Mouse (Mus musculus): Measurements from ENCODE around the gene Sit1. TPM values are rescaled to one million over a fixed set of nuclear protein-coding genes. Genes with fewer than 3 reads are reported as not detected.
A peak's percentile ranks its signal among the peaks of the same experiment; 100 is the strongest.

Sit1 gene
- polyA plus RNA-seq, 1 experiment from 2014 or later, result not detected

DNA sequence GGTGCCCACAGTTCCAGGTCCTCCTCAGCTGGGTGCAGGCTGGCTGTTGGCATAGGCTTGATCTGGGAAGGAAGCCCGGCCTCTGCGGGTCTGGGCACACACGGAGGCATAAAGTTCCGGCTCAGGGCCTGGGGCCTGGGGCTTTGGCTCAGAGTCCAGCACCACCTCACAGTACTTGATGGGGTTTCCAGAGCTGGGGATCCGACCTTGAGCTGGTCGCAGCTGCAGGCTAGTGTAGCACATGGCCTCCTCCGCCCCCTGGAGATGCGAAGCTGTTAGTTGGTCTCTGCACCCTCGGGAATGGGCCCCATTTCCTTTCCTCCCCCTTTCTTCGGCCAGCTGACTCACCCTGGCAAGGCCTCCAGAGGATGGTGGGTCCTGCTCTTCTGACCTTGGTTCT, 943 bp downstream of the Sit1 start:
- no peaks in the 10 kb centered on the region for H3K4me1 ChIP-seq (ENCODE audit: control insufficient read depth, insufficient read depth, low read length)
- no peaks in the 10 kb centered on the region for H3K9me3 ChIP-seq (ENCODE audit: control insufficient read depth, low read length)
- 74% methylated on average over 10 of the region's 10 CpGs for WGBS

DNA sequence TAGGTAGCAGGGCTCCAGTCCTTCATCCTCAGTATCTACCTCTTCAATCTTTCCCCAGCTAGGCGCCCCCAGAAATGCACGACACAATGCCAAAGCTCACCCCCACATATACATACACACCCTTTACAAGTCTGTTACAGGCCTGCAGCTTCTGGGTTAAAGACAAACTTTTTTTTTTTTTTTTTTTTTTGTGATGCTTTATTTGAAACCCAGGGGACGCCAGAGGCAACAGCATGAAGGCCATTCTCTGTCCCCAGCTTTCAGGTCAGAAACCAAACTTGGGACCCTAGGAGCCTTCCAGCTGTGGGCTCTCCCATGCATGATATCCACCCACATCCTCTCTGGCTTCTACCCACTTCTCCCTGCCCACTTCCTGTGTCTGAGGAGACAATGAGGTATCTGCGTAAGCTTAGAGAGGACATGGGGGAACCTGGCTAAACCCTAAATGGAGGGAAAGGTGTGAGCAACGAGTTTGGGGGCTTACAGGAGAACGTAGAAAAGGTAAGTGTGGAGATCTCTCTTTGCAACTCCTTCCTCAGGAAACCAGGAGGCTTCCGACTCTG, 1.6 kb downstream of the Sit1 start:
- DNase-seq (ENCODE audit: low spot score) (no peak), ATAC-seq (ENCODE audit: insufficient read depth, low FRiP score, low TSS enrichment) (no peak)
- Histone ChIP-seq H3K27ac (ENCODE audit: low read depth, low read length) (no peak overlapping the region), H3K4me2 (ENCODE audit: low read depth) (no peak overlapping the region), H3K4me3 (ENCODE audit: low read depth, low read length) (no peak overlapping the region), H3K36me3 (ENCODE audit: control insufficient read depth, insufficient read depth, low read length) (no peaks in the 10 kb centered on the region), H3K9me3 (ENCODE audit: control insufficient read depth, low read length) (no peaks in the 10 kb centered on the region), H3K27me3 (ENCODE audit: control insufficient read depth, insufficient read depth, low read length) (no peaks in the 10 kb centered on the region), H3K4me1 (ENCODE audit: control insufficient read depth, insufficient read depth, low read length) (no peaks in the 10 kb centered on the region), H3K9ac (ENCODE audit: low read length) (no peak overlapping the region)
- WGBS, result 74% methylated on average over 7 of the region's 7 CpGs

More for the DNA sequence above, 943 bp downstream of the Sit1 start:
- H3K9ac ChIP-seq (ENCODE audit: low read length), result no peak overlapping the region
- H3K4me3 ChIP-seq (ENCODE audit: low read depth, low read length), result no peak overlapping the region
- no peak overlapping the region for H3K4me2 ChIP-seq (ENCODE audit: low read depth)
- ATAC-seq (ENCODE audit: insufficient read depth, low FRiP score, low TSS enrichment) (no peak), DNase-seq (ENCODE audit: low spot score) (no peak)
- no peaks in the 10 kb centered on the region for H3K27me3 ChIP-seq (ENCODE audit: control insufficient read depth, insufficient read depth, low read length)
- H3K27ac ChIP-seq (ENCODE audit: low read depth, low read length), result no peak overlapping the region
- no peaks in the 10 kb centered on the region for H3K36me3 ChIP-seq (ENCODE audit: control insufficient read depth, insufficient read depth, low read length)

GRCm38 (mm10) chr4:43480985-43481384, 2.5 kb downstream of the Sit1 start:
- no peaks in the 10 kb centered on the region for H3K4me1 ChIP-seq (ENCODE audit: control insufficient read depth, insufficient read depth, low read length)
- no peak overlapping the region for H3K27ac ChIP-seq (ENCODE audit: low read depth, low read length)
- WGBS, result 81% methylated on average over 5 of the region's 5 CpGs
- no peak overlapping the region for H3K9ac ChIP-seq (ENCODE audit: low read length)
- DNase-seq (ENCODE audit: low spot score), result no peak
- no peaks in the 10 kb centered on the region for H3K36me3 ChIP-seq (ENCODE audit: control insufficient read depth, insufficient read depth, low read length)
- H3K4me2 ChIP-seq (ENCODE audit: low read depth), result no peak overlapping the region
- H3K27me3 ChIP-seq (ENCODE audit: control insufficient read depth, insufficient read depth, low read length), result no peaks in the 10 kb centered on the region
- H3K9me3 ChIP-seq (ENCODE audit: control insufficient read depth, low read length), result no peaks in the 10 kb centered on the region
- no peak overlapping the region for H3K4me3 ChIP-seq (ENCODE audit: low read depth, low read length)
- no peak for ATAC-seq (ENCODE audit: insufficient read depth, low FRiP score, low TSS enrichment)

DNA sequence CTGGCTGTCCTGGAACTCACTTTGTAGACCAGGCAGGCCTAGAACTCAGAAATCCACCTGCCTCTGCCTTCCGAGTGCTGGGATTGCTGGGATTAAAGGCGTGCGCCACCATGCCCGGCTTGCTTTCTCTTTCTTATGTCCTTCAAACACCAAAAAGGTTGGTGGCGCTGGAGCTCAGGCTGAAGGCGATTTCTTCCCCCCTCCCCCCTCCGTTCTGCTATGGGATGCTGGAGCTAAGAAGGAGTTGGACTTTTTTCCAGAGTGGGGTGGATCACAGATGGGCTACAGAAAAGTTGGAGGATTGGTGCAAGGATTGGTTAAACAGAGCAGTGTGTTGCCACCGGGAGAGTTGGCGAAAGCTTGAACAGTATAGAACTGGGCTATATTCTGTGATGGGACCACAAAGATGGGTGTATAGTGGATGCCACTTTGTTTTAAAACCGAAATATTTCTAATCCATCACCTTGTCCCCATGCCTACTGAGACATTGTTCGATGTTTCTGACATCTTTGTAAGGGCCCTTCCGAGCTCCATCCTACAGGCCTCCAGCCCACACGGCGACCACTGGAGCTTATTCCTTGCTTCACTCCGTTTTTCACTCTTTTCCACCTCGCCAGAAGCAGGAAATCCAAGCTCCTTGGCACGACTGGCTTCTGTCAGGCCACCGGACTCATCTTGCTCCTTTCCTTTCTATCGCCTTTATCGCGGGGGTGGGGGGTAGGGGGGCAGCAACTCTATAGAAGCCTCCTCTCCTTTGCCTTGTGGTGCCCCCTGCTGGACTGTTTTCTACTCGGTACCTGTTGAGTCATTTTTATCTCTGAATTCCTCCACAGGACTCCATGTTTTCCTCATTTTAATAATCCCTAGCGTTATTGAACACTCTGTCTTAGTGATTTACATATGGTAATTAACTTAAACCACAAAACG, 4.4 kb downstream of the Sit1 start:
- Histone ChIP-seq H3K4me1 (ENCODE audit: control insufficient read depth, insufficient read depth, low read length) (no peaks in the 10 kb centered on the region), H3K4me2 (ENCODE audit: low read depth) (no peak overlapping the region), H3K9ac (ENCODE audit: low read length) (no peak overlapping the region), H3K27ac (ENCODE audit: low read depth, low read length) (no peak overlapping the region), H3K36me3 (ENCODE audit: control insufficient read depth, insufficient read depth, low read length) (no peaks in the 10 kb centered on the region), H3K4me3 (ENCODE audit: low read depth, low read length) (no peak overlapping the region), H3K27me3 (ENCODE audit: control insufficient read depth, insufficient read depth, low read length) (no peaks in the 10 kb centered on the region), H3K9me3 (ENCODE audit: control insufficient read depth, low read length) (no peaks in the 10 kb centered on the region)
- 48% methylated on average over 24 of the region's 24 CpGs for WGBS
- peak; percentile 69 for DNase-seq (ENCODE audit: low spot score)
- ATAC-seq (ENCODE audit: insufficient read depth, low FRiP score, low TSS enrichment), result no peak

- ATAC-seq (ENCODE audit: insufficient read depth, low FRiP score, low TSS enrichment), result no peak
- H3K9ac ChIP-seq (ENCODE audit: low read length), result peak overlapping the region; percentile 2; the same call in 1 of the 2 replicates
- H3K27ac ChIP-seq (ENCODE audit: low read depth, low read length), result no peak overlapping the region
- peak overlapping the region; percentile 33 for H3K4me2 ChIP-seq (ENCODE audit: low read depth)
- WGBS, result 49% methylated on average over 8 of the region's 8 CpGs
- no peaks in the 10 kb centered on the region for H3K4me1 ChIP-seq (ENCODE audit: control insufficient read depth, insufficient read depth, low read length)
- H3K36me3 ChIP-seq (ENCODE audit: control insufficient read depth, insufficient read depth, low read length), result no peaks in the 10 kb centered on the region
- no peaks in the 10 kb centered on the region for H3K9me3 ChIP-seq (ENCODE audit: control insufficient read depth, low read length)
- H3K27me3 ChIP-seq (ENCODE audit: control insufficient read depth, insufficient read depth, low read length), result no peaks in the 10 kb centered on the region
- H3K4me3 ChIP-seq (ENCODE audit: low read depth, low read length), result peak overlapping the region; percentile 3; the same call in 1 of the 2 replicates
- no peak for DNase-seq (ENCODE audit: low spot score)
These were observed 5.0 kb downstream of the Sit1 start for GRCm38 (mm10) chr4:43478534-43478858.

- H3K4me2 ChIP-seq (ENCODE audit: low read depth), result peak overlapping the region; percentile 33
- no peaks in the 10 kb centered on the region for H3K9me3 ChIP-seq (ENCODE audit: control insufficient read depth, low read length)
- H3K27me3 ChIP-seq (ENCODE audit: control insufficient read depth, insufficient read depth, low read length), result no peaks in the 10 kb centered on the region
- no peak overlapping the region for H3K27ac ChIP-seq (ENCODE audit: low read depth, low read length)
- H3K4me1 ChIP-seq (ENCODE audit: control insufficient read depth, insufficient read depth, low read length), result no peaks in the 10 kb centered on the region
- no peaks in the 10 kb centered on the region for H3K36me3 ChIP-seq (ENCODE audit: control insufficient read depth, insufficient read depth, low read length)
- peak; percentile 61 for ATAC-seq (ENCODE audit: insufficient read depth, low FRiP score, low TSS enrichment)
- peak overlapping the region; percentile 2; the same call in 1 of the 2 replicates for H3K9ac ChIP-seq (ENCODE audit: low read length)
- peak; percentile 87 for DNase-seq (ENCODE audit: low spot score)
- 20% methylated on average over 11 of the region's 11 CpGs for WGBS
- H3K4me3 ChIP-seq (ENCODE audit: low read depth, low read length), result peak overlapping the region; percentile 3; the same call in 1 of the 2 replicates
These were observed 5.5 kb downstream of the Sit1 start for GRCm38 (mm10) chr4:43477857-43478533.

DNA sequence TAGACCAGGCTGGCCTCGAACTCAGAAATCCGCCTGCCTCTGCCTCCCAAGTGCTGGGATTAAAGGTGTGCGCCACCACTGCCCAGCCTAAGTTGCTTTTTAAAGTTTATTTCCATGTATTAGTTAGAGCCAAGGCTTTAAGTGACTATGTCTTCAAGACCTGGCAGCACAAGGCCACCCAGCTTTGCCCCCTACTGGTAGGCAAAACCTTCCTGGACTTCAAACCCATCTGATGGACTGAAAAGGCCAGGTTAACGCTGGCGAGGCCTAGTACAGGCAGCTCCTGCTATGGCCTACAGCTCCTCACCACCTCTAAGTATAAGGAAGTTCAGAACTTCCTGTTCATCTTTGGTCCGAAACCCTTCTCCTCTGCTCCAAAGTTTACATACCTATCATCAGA, 6.9 kb downstream of the Sit1 start:
- H3K27me3 ChIP-seq (ENCODE audit: control insufficient read depth, insufficient read depth, low read length), result no peaks in the 10 kb centered on the region
- no peak overlapping the region for H3K4me3 ChIP-seq (ENCODE audit: low read depth, low read length)
- no peaks in the 10 kb centered on the region for H3K4me1 ChIP-seq (ENCODE audit: control insufficient read depth, insufficient read depth, low read length)
- no peaks in the 10 kb centered on the region for H3K9me3 ChIP-seq (ENCODE audit: control insufficient read depth, low read length)
- no peak overlapping the region for H3K4me2 ChIP-seq (ENCODE audit: low read depth)
- DNase-seq (ENCODE audit: low spot score) (no peak), ATAC-seq (ENCODE audit: insufficient read depth, low FRiP score, low TSS enrichment) (no peak)
- H3K27ac ChIP-seq (ENCODE audit: low read depth, low read length), result no peak overlapping the region
- WGBS, result 87% methylated on average over 6 of the region's 6 CpGs
- H3K36me3 ChIP-seq (ENCODE audit: control insufficient read depth, insufficient read depth, low read length), result no peaks in the 10 kb centered on the region
- no peak overlapping the region for H3K9ac ChIP-seq (ENCODE audit: low read length)

DNA sequence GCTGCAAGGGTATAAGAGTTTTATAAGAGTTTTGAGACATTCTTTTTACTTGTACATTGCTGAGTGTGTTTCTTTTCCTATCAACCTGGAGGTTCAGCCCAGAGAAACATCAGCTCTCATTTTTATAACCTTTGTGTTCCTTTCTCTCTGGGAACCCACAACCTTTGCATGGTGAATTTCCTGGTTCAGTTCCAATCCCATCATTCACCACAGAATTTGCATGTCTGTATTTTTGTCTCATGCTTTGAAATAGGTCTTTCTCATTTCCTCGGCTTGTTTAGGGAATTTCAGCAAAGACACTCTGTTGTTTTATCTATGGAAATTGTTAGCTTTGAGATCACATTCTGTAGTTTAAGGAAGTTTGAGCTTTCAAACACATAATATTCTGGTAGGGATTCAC, 9.9 kb downstream of the Sit1 start:
- H3K27me3 ChIP-seq (ENCODE audit: control insufficient read depth, insufficient read depth, low read length), result no peaks in the 10 kb centered on the region
- no peaks in the 10 kb centered on the region for H3K4me1 ChIP-seq (ENCODE audit: control insufficient read depth, insufficient read depth, low read length)
- H3K4me3 ChIP-seq (ENCODE audit: low read depth, low read length), result no peak overlapping the region
- H3K4me2 ChIP-seq (ENCODE audit: low read depth), result no peak overlapping the region
- 69% methylated on average over 1 of the region's 1 CpGs for WGBS
- no peaks in the 10 kb centered on the region for H3K9me3 ChIP-seq (ENCODE audit: control insufficient read depth, low read length)
- ATAC-seq (ENCODE audit: insufficient read depth, low FRiP score, low TSS enrichment) (no peak), DNase-seq (ENCODE audit: low spot score) (no peak)
- no peaks in the 10 kb centered on the region for H3K36me3 ChIP-seq (ENCODE audit: control insufficient read depth, insufficient read depth, low read length)
- H3K9ac ChIP-seq (ENCODE audit: low read length), result no peak overlapping the region
- no peak overlapping the region for H3K27ac ChIP-seq (ENCODE audit: low read depth, low read length)
